17 mouse cellular contexts compared by ENCODE assay signal in genomic region chr1:130799399-130799798, GRCm38 (mm10). TPM values are rescaled to one million over a fixed set of nuclear protein-coding genes. Genes with fewer than 3 reads are reported as not detected.
"Had no signal": no experiment of that assay in that cellular context is flagged by ENCODE, and none has a peak within 500 bp of the region (broad histone marks: within the 10 kb centered on the region; RNA-seq: fewer than 3 reads in every experiment).

No protein-coding gene starts in this region.

- H3K27me3 ChIP-seq: limb, embryonic 13.5 days; midbrain, embryonic 13.5 days; neural tube, embryonic 15.5 days; stomach, embryonic 15.5 days had no signal

- H3K4me2 ChIP-seq: limb, embryonic 13.5 days; midbrain, embryonic 13.5 days; neural tube, embryonic 15.5 days; stomach, embryonic 15.5 days had no signal

- H3K9ac ChIP-seq: limb, embryonic 13.5 days; liver, embryonic 14.5 days; midbrain, embryonic 13.5 days; neural tube, embryonic 15.5 days; stomach, embryonic 15.5 days had no signal

- DNase-seq: kidney, adult 8-10 months; kidney, postnatal 36 days; layer of hippocampus, adult 9-11 months; left cerebral cortex, postnatal 4 days; lung, adult 18-20 months; spleen, adult 18-20 months had no signal

- H3K4me1 ChIP-seq: limb, embryonic 13.5 days; midbrain, embryonic 13.5 days; neural tube, embryonic 15.5 days; stomach, embryonic 15.5 days had no signal

- ATAC-seq: midbrain, embryonic 13.5 days had no signal

- H3K36me3 ChIP-seq: limb, embryonic 13.5 days; midbrain, embryonic 13.5 days; neural tube, embryonic 15.5 days; stomach, embryonic 15.5 days had no signal

- H3K4me3 ChIP-seq: limb, embryonic 13.5 days; midbrain, embryonic 13.5 days; myocyte; neural tube, embryonic 15.5 days; stomach, embryonic 15.5 days had no signal

- H3K27ac ChIP-seq: limb, embryonic 13.5 days; liver, embryonic 14.5 days; midbrain, embryonic 13.5 days; neural tube, embryonic 15.5 days; stomach, embryonic 15.5 days had no signal

- H3K9me3 ChIP-seq: limb, embryonic 13.5 days; midbrain, embryonic 13.5 days; neural tube, embryonic 15.5 days; stomach, embryonic 15.5 days had no signal

RNA-seq across cellular contexts. Expression of gene Fcamr, which starts 1.3 kb away (rescaled TPM):
- total RNA-seq: layer of hippocampus, adult 18-20 months; left cerebral cortex, postnatal 4 days; megakaryocyte-erythroid progenitor cell, adult 5-6 weeks had no signal
- polyA plus RNA-seq: kidney, embryonic 16.5 days; limb, embryonic 13.5 days; liver, embryonic 14.5 days; lung, embryonic 16.5 days; midbrain, embryonic 13.5 days; myocyte; neural tube, embryonic 11.5 days; neural tube, embryonic 15.5 days had no signal

RNA-seq across cellular contexts. Expression of gene Pigr, which starts 27.1 kb away (rescaled TPM):
- total RNA-seq: layer of hippocampus, adult 18-20 months; left cerebral cortex, postnatal 4 days; megakaryocyte-erythroid progenitor cell, adult 5-6 weeks had no signal
- polyA plus RNA-seq: kidney, embryonic 16.5 days; limb, embryonic 13.5 days; midbrain, embryonic 13.5 days; neural tube, embryonic 11.5 days; neural tube, embryonic 15.5 days had no signal
